Mouse (Mus musculus): ENCODE data around the gene Myo7a. TPM values are rescaled to one million over a fixed set of nuclear protein-coding genes. Genes with fewer than 3 reads are reported as not detected.
A peak's percentile ranks its signal among the peaks of the same experiment; 100 is the strongest.

The Myo7a gene
- polyA plus RNA-seq, 1 experiment from 2014 or later: 22.8 TPM

GRCm38 (mm10) chr7:98146447-98146845 lies 27.1 kb upstream of the Myo7a start:
- H3K9me3 ChIP-seq (replicated peaks; ENCODE audit: control insufficient read depth, low read length, poor library complexity, severe bottlenecking): no peaks in the 10 kb centered on the region
- no peaks in the 10 kb centered on the region for H3K27me3 ChIP-seq (ENCODE audit: control insufficient read depth, insufficient read depth, low read depth, low read length)
- H3K9ac ChIP-seq (ENCODE audit: low read depth, low read length): no peak overlapping the region
- 85% methylated on average over 8 of the region's 8 CpGs for WGBS
- no peak overlapping the region for H3K4me2 ChIP-seq (ENCODE audit: low read length)
- H3K27ac ChIP-seq (ENCODE audit: low read length): no peak overlapping the region
- ATAC-seq: no peak
- H3K36me3 ChIP-seq (ENCODE audit: control insufficient read depth, insufficient read depth, low read length): no peaks in the 10 kb centered on the region
- no peak overlapping the region for H3K4me3 ChIP-seq (ENCODE audit: low read depth, low read length)
- H3K4me1 ChIP-seq (ENCODE audit: control insufficient read depth, insufficient read depth, low read length): peaks cover 9% of the 10 kb centered on the region

GRCm38 (mm10) chr7:98145842-98146446 lies 26.6 kb upstream of the Myo7a start:
- H3K9ac ChIP-seq (ENCODE audit: low read depth, low read length): no peak overlapping the region
- H3K9me3 ChIP-seq (replicated peaks; ENCODE audit: control insufficient read depth, low read length, poor library complexity, severe bottlenecking): no peaks in the 10 kb centered on the region
- no peak for ATAC-seq
- H3K4me3 ChIP-seq (ENCODE audit: low read depth, low read length): no peak overlapping the region
- 81% methylated on average over 11 of the region's 12 CpGs for WGBS
- no peak overlapping the region for H3K4me2 ChIP-seq (ENCODE audit: low read length)
- no peaks in the 10 kb centered on the region for H3K27me3 ChIP-seq (ENCODE audit: control insufficient read depth, insufficient read depth, low read depth, low read length)
- peaks cover 10% of the 10 kb centered on the region for H3K4me1 ChIP-seq (ENCODE audit: control insufficient read depth, insufficient read depth, low read length)
- H3K27ac ChIP-seq (ENCODE audit: low read length): no peak overlapping the region
- no peaks in the 10 kb centered on the region for H3K36me3 ChIP-seq (ENCODE audit: control insufficient read depth, insufficient read depth, low read length)

- H3K27me3 ChIP-seq (ENCODE audit: control insufficient read depth, insufficient read depth, low read depth, low read length): no peaks in the 10 kb centered on the region
- no peaks in the 10 kb centered on the region for H3K36me3 ChIP-seq (ENCODE audit: control insufficient read depth, insufficient read depth, low read length)
- H3K4me2 ChIP-seq (ENCODE audit: low read length): no peak within 1 kb of the TSS
- no peak within 1 kb of the TSS for H3K27ac ChIP-seq (ENCODE audit: low read length)
- ATAC-seq: no peak
- no peaks in the 10 kb centered on the region for H3K9me3 ChIP-seq (replicated peaks; ENCODE audit: control insufficient read depth, low read length, poor library complexity, severe bottlenecking)
- H3K9ac ChIP-seq (ENCODE audit: low read depth, low read length): no peak within 1 kb of the TSS
- peaks cover 10% of the 10 kb centered on the region for H3K4me1 ChIP-seq (ENCODE audit: control insufficient read depth, insufficient read depth, low read length)
- H3K4me3 ChIP-seq (ENCODE audit: low read depth, low read length): no peak within 1 kb of the TSS
- 89% methylated on average over 5 of the region's 5 CpGs for WGBS
These were observed 26.1 kb upstream of the Myo7a start, which contains the start of gene Omp for GRCm38 (mm10) chr7:98145402-98145801. Omp (minus strand) TSS chr7:98145502.

- Histone ChIP-seq H3K27me3 (ENCODE audit: control insufficient read depth, insufficient read depth, low read depth, low read length) (no peaks in the 10 kb centered on the region), H3K4me2 (ENCODE audit: low read length) (no peak overlapping the region), H3K9me3 (replicated peaks; ENCODE audit: control insufficient read depth, low read length, poor library complexity, severe bottlenecking) (no peaks in the 10 kb centered on the region), H3K9ac (ENCODE audit: low read depth, low read length) (no peak overlapping the region), H3K27ac (ENCODE audit: low read length) (no peak overlapping the region), H3K4me3 (ENCODE audit: low read depth, low read length) (no peak overlapping the region), H3K4me1 (ENCODE audit: control insufficient read depth, insufficient read depth, low read length) (peaks cover 3% of the 10 kb centered on the region; the same call in 1 of the 2 replicates), H3K36me3 (ENCODE audit: control insufficient read depth, insufficient read depth, low read length) (no peaks in the 10 kb centered on the region)
- 31% methylated on average over 3 of the region's 3 CpGs for WGBS
- no peak for ATAC-seq
These were observed 23.3 kb upstream of the Myo7a start for GRCm38 (mm10) chr7:98142648-98143047.

GRCm38 (mm10) chr7:98142247-98142646 lies 22.9 kb upstream of the Myo7a start:
- Histone ChIP-seq H3K4me1 (ENCODE audit: control insufficient read depth, insufficient read depth, low read length) (peaks cover 3% of the 10 kb centered on the region; the same call in 1 of the 2 replicates), H3K9ac (ENCODE audit: low read depth, low read length) (no peak overlapping the region), H3K4me3 (ENCODE audit: low read depth, low read length) (no peak overlapping the region), H3K9me3 (replicated peaks; ENCODE audit: control insufficient read depth, low read length, poor library complexity, severe bottlenecking) (no peaks in the 10 kb centered on the region), H3K27me3 (ENCODE audit: control insufficient read depth, insufficient read depth, low read depth, low read length) (no peaks in the 10 kb centered on the region), H3K4me2 (ENCODE audit: low read length) (no peak overlapping the region), H3K36me3 (ENCODE audit: control insufficient read depth, insufficient read depth, low read length) (no peaks in the 10 kb centered on the region), H3K27ac (ENCODE audit: low read length) (no peak overlapping the region)
- peak; percentile 29; the same call in 1 of the 2 replicates for ATAC-seq
- WGBS: 26% methylated on average over 8 of the region's 8 CpGs

GRCm38 (mm10) chr7:98141206-98141605 lies 21.9 kb upstream of the Myo7a start:
- Histone ChIP-seq H3K27ac (ENCODE audit: low read length) (peak overlapping the region; percentile 6; the same call in 1 of the 2 replicates), H3K9ac (ENCODE audit: low read depth, low read length) (no peak overlapping the region), H3K36me3 (ENCODE audit: control insufficient read depth, insufficient read depth, low read length) (no peaks in the 10 kb centered on the region), H3K4me3 (ENCODE audit: low read depth, low read length) (no peak overlapping the region), H3K27me3 (ENCODE audit: control insufficient read depth, insufficient read depth, low read depth, low read length) (no peaks in the 10 kb centered on the region), H3K9me3 (replicated peaks; ENCODE audit: control insufficient read depth, low read length, poor library complexity, severe bottlenecking) (no peaks in the 10 kb centered on the region), H3K4me2 (ENCODE audit: low read length) (no peak overlapping the region), H3K4me1 (ENCODE audit: control insufficient read depth, insufficient read depth, low read length) (peaks cover 3% of the 10 kb centered on the region; the same call in 1 of the 2 replicates)
- ATAC-seq: no peak
- WGBS: 56% methylated on average over 3 of the region's 3 CpGs

GRCm38 (mm10) chr7:98140597-98140996 lies 21.3 kb upstream of the Myo7a start:
- Histone ChIP-seq H3K4me1 (ENCODE audit: control insufficient read depth, insufficient read depth, low read length) (peaks cover 3% of the 10 kb centered on the region; the same call in 1 of the 2 replicates), H3K9ac (ENCODE audit: low read depth, low read length) (no peak overlapping the region), H3K9me3 (replicated peaks; ENCODE audit: control insufficient read depth, low read length, poor library complexity, severe bottlenecking) (no peaks in the 10 kb centered on the region), H3K4me3 (ENCODE audit: low read depth, low read length) (no peak overlapping the region), H3K27ac (ENCODE audit: low read length) (no peak overlapping the region), H3K36me3 (ENCODE audit: control insufficient read depth, insufficient read depth, low read length) (no peaks in the 10 kb centered on the region), H3K27me3 (ENCODE audit: control insufficient read depth, insufficient read depth, low read depth, low read length) (no peaks in the 10 kb centered on the region), H3K4me2 (ENCODE audit: low read length) (no peak overlapping the region)
- ATAC-seq: no peak
- 58% methylated on average over 2 of the region's 2 CpGs for WGBS

- Histone ChIP-seq H3K4me1 (ENCODE audit: control insufficient read depth, insufficient read depth, low read length) (peaks cover 3% of the 10 kb centered on the region; the same call in 1 of the 2 replicates), H3K36me3 (ENCODE audit: control insufficient read depth, insufficient read depth, low read length) (no peaks in the 10 kb centered on the region), H3K27ac (ENCODE audit: low read length) (no peak overlapping the region), H3K9me3 (replicated peaks; ENCODE audit: control insufficient read depth, low read length, poor library complexity, severe bottlenecking) (no peaks in the 10 kb centered on the region), H3K27me3 (ENCODE audit: control insufficient read depth, insufficient read depth, low read depth, low read length) (no peaks in the 10 kb centered on the region), H3K4me2 (ENCODE audit: low read length) (no peak overlapping the region), H3K9ac (ENCODE audit: low read depth, low read length) (no peak overlapping the region), H3K4me3 (ENCODE audit: low read depth, low read length) (no peak overlapping the region)
- 17% methylated on average over 9 of the region's 9 CpGs for WGBS
- no peak for ATAC-seq
These were observed 19.9 kb upstream of the Myo7a start for GRCm38 (mm10) chr7:98139216-98139615.

- WGBS: 63% methylated on average over 2 of the region's 2 CpGs
- H3K27ac ChIP-seq (ENCODE audit: low read length): no peak overlapping the region
- H3K27me3 ChIP-seq (ENCODE audit: control insufficient read depth, insufficient read depth, low read depth, low read length): no peaks in the 10 kb centered on the region
- H3K4me2 ChIP-seq (ENCODE audit: low read length): no peak overlapping the region
- H3K9ac ChIP-seq (ENCODE audit: low read depth, low read length): no peak overlapping the region
- H3K4me1 ChIP-seq (ENCODE audit: control insufficient read depth, insufficient read depth, low read length): peaks cover 3% of the 10 kb centered on the region; the same call in 1 of the 2 replicates
- no peak for ATAC-seq
- H3K4me3 ChIP-seq (ENCODE audit: low read depth, low read length): no peak overlapping the region
- H3K36me3 ChIP-seq (ENCODE audit: control insufficient read depth, insufficient read depth, low read length): no peaks in the 10 kb centered on the region
- no peaks in the 10 kb centered on the region for H3K9me3 ChIP-seq (replicated peaks; ENCODE audit: control insufficient read depth, low read length, poor library complexity, severe bottlenecking)
These were observed 18.7 kb upstream of the Myo7a start for GRCm38 (mm10) chr7:98137995-98138394.

Data from midbrain, embryonic 16.5 days (tissue).